Comparison of ENCODE assay signal across 8 mouse cellular contexts in genomic region chr9:70657013-70657967, GRCm38 (mm10). TPM values are rescaled to one million over a fixed set of nuclear protein-coding genes. Genes with fewer than 3 reads are reported as not detected.
DNase-seq lines count a peak whose midpoint lies in the region; ATAC-seq and TF ChIP-seq lines count a peak whose summit lies in the region.

TSS of gene Mindy2 (minus strand) at chr9:70657174.

- no peaks in the 10 kb centered on the region for H3K27me3 ChIP-seq in heart, embryonic 10.5 days (ENCODE audit: insufficient read depth, poor library complexity, severe bottlenecking)
- H3K27me3 ChIP-seq in kidney, embryonic 15.5 days: no peaks in the 10 kb centered on the region

- TF ChIP-seq POLR2A in bone marrow macrophage, adult 2 months (IDR thresholded peaks at IDR 0.05; ENCODE audit: borderline replicate concordance, low read depth, low read length): no peak
- TF ChIP-seq POLR2A in embryonic fibroblast, embryonic 13.5 days (IDR thresholded peaks at IDR 0.05; ENCODE audit: low read depth, low read length): peak; percentile 80

- peak within 1 kb of the TSS; percentile 96 for H3K27ac ChIP-seq in bone marrow macrophage, adult 2 months (ENCODE audit: insufficient read depth, low read depth, low read length)
- H3K27ac ChIP-seq in embryonic fibroblast, embryonic 13.5 days (ENCODE audit: insufficient read depth, low read length): peak within 1 kb of the TSS; percentile 89
- peak within 1 kb of the TSS; percentile 96 for H3K27ac ChIP-seq in heart, embryonic 10.5 days
- H3K27ac ChIP-seq in kidney, embryonic 15.5 days: peak within 1 kb of the TSS; percentile 96

- 3% methylated on average over 67 of the region's 67 CpGs for WGBS in heart, embryonic 10.5 days
- 1% methylated on average over 67 of the region's 67 CpGs for WGBS in kidney, embryonic 15.5 days

- DNase-seq in A20 (ENCODE audit: low read depth, low spot score) (peak; percentile 99), liver (peak; percentile 100)
- DNase-seq in heart, embryonic 10.5 days (ENCODE audit: low spot score): peak; percentile 98
- peak; percentile 100 for DNase-seq in spleen, postnatal 4 days (ENCODE audit: low spot score in 2 of 2)

- H3K4me1 ChIP-seq in bone marrow macrophage, adult 2 months (ENCODE audit: control insufficient read depth, insufficient read depth, low read length): peaks cover 17% of the 10 kb centered on the region
- 0 out of 2 replicates have a peak, but pooled peaks cover 3% of the 10 kb centered on the region for H3K4me1 ChIP-seq in embryonic fibroblast, embryonic 13.5 days (ENCODE audit: control insufficient read depth, insufficient read depth, low read length)
- peaks cover 7% of the 10 kb centered on the region; the same call in 1 of the 2 replicates for H3K4me1 ChIP-seq in heart, embryonic 10.5 days
- H3K4me1 ChIP-seq in kidney, embryonic 15.5 days: peaks cover 34% of the 10 kb centered on the region

- peak within 1 kb of the TSS; percentile 78 for H3K9ac ChIP-seq in kidney, embryonic 15.5 days

- no peaks in the 10 kb centered on the region for H3K36me3 ChIP-seq in heart, embryonic 10.5 days
- H3K36me3 ChIP-seq in kidney, embryonic 15.5 days: no peaks in the 10 kb centered on the region

- TF ChIP-seq CTCF in bone marrow macrophage, adult 2 months (IDR thresholded peaks at IDR 0.05; ENCODE audit: low read depth, low read length): no peak
- TF ChIP-seq CTCF in embryonic fibroblast, embryonic 13.5 days (IDR thresholded peaks at IDR 0.05; ENCODE audit: borderline replicate concordance, insufficient read depth, low read length): no peak

- ATAC-seq in kidney, embryonic 15.5 days (replicated peaks; ENCODE audit: low FRiP score): peak; percentile 97
- peak; percentile 93 for ATAC-seq in monocyte, adult 5-6 weeks (replicated peaks; ENCODE audit: insufficient number of reproducible peaks, low FRiP score, low TSS enrichment, poor library complexity, severe bottlenecking)

- no peaks in the 10 kb centered on the region for H3K9me3 ChIP-seq in heart, embryonic 10.5 days
- H3K9me3 ChIP-seq in kidney, embryonic 15.5 days (replicated peaks): no peaks in the 10 kb centered on the region

- H3K4me3 ChIP-seq in bone marrow macrophage, adult 2 months (ENCODE audit: insufficient read depth, low read length): peak within 1 kb of the TSS; percentile 91
- peak within 1 kb of the TSS; percentile 77 for H3K4me3 ChIP-seq in embryonic fibroblast, embryonic 13.5 days (ENCODE audit: insufficient read depth, low read length)
- peak within 1 kb of the TSS; percentile 88 for H3K4me3 ChIP-seq in heart, embryonic 10.5 days
- H3K4me3 ChIP-seq in kidney, embryonic 15.5 days (replicated peaks): peak within 1 kb of the TSS; percentile 70

- H3K4me2 ChIP-seq in kidney, embryonic 15.5 days: peak within 1 kb of the TSS; percentile 91

RNA-seq across cellular contexts. Expression of gene Mindy2, which starts in this region (rescaled TPM):
- polyA plus RNA-seq in bone marrow macrophage, adult 2 months (2012; ENCODE audit: insufficient read depth, insufficient read length, missing spikeins): 31.5 and 33.9 TPM in 2 replicates
- 12.3 and 13.2 TPM in 2 replicates for polyA plus RNA-seq in embryonic fibroblast, embryonic 13.5 days (2011; ENCODE audit: insufficient read length, low read depth, missing spikeins)
- 6.7 and 9.2 TPM in 2 replicates for polyA plus RNA-seq in heart, embryonic 10.5 days (2016; fragmentation: Nextera tagmentation; extraction: Ambion mirVana)
- polyA plus RNA-seq in kidney, embryonic 15.5 days (2015; fragmentation: Nextera tagmentation; extraction: Ambion mirVana): 10.2 and 11.4 TPM in 2 replicates
- 29.6 to 34.1 TPM (median 31.8 TPM) in 3 replicates for total RNA-seq in monocyte, adult 5-6 weeks (2017)

Comparison
In these comparisons a context has a peak if more than half of its experiments do, and no peak if none do; other contexts are left out.
1. Peak in every context shown above with its lines: DNase-seq, ATAC-seq, H3K4me3 ChIP-seq and H3K27ac ChIP-seq.